Mouse (Mus musculus): ENCODE results near the gene Tcfl5.
A peak's percentile ranks its signal among the peaks of the same experiment; 100 is the strongest.

Gene Tcfl5

DNA sequence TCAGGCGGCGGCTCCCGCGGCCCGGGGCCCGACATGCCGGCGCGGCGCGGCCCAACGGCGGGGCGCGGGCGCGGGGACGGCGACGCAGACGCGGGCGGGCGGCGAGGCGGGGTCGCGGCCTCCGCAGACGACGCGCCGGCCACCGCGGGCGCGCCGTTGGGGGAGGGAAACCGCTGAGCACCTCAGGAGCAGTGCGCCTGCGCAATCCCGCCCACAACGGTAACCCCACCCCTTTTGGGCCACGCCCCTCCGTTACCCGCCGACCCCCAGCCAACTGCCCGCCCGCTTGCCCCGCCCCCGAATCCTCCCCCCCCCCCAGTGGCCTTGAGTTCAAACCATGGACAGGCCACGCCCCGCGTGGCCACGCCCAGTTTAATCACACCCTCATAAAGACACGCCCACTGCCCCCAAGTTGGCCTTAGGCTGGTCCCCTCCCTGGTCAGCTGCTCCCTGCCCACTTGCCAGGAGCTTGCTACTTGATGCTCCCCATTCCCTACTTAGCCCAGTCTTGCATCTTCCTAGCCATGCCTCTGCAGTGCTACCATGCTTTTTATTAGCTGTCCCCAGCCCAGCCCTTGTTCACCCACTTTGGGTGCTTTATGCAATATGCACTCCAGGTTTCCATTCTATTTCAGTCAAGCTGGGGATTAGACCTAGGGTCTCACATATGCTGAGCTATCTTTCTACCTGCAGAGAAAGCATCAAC, at the start of gene Tcfl5:
Gene Tcfl5, minus strand, starts transcription at position 154 of the 706 bp plus-strand sequence.
- no peak for DNase-seq

DNA sequence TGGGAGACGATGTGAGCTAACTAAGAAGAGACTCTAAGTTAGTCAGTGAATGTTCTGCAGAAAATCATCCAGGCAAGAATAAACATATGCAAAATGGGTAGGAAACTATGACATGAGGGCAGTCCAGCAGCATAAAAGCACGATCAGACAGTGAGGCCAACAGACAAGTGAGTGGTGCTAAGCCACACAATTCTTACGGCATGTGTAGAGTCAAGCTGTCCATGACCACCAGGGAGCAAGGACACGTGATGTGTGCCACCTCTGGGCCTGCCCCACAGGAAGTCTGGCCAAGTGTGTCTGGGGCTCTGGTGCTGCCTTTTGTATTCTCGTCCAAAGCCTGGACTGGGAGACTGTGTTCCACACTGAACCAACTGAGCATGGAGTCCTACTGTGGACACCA, 47.3 kb upstream of the Tcfl5 start:
- peak in 1 of 2 experiments; percentile 46 for DNase-seq

DNA sequence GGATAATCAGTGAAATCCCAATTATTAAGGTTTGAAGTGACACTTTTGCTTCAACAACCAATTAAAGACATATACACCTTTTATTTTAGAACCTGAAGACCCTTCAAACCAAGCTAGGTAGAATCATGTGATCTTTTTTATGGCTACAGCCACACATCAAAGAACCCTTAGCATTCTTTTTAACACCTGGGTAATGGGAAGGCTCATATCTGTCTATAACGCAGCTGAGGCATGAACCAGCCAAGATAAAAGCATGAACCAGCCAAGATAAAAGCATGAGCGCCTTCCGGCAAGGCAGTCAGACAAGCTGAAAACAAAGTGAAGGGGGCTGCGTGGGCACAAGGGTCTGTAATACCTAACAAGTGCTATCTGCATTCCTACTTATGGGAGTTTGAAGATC, 41.5 kb upstream of the Tcfl5 start:
- DNase-seq, result no peak

DNA sequence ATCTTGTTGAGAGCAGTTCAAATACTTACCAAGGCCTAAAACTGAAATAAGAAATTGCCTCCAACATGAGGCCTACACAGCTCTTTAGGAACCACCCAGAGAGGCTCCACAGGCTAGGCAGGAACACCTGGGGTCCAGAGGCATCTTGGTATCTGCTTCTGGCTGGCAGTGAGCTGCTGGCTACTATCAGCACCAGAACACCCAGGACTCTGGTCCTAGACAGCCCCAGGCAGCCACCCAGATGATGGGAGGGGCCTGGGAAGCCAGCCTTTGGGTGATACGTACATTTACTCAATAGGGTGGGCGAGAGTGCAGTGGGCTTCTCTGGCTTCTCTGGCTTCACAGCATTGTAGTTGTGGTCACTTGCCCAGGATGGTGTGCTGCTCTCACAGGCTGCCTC, 41.0 kb upstream of the Tcfl5 start:
- no peak for DNase-seq

DNA sequence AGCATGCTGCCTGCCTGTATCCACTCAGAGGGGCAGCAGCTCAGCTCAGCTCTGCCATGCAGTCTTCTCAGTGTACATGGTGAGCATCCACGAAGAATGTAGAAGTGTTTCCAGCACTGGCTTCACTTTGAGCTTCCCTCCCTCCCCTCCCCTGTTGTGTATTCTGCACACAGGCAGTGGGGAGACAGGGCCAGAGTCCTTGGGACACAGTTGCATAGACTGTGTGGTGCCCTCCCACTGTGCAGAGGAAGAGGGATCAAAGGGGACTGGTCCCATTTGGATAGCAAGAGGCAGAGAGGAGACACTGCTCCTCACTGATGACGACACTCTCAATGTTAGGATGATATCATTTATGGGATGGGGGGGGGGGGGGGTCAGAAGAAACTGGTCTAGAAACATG, 38.7 kb upstream of the Tcfl5 start:
- DNase-seq, result no peak

DNA sequence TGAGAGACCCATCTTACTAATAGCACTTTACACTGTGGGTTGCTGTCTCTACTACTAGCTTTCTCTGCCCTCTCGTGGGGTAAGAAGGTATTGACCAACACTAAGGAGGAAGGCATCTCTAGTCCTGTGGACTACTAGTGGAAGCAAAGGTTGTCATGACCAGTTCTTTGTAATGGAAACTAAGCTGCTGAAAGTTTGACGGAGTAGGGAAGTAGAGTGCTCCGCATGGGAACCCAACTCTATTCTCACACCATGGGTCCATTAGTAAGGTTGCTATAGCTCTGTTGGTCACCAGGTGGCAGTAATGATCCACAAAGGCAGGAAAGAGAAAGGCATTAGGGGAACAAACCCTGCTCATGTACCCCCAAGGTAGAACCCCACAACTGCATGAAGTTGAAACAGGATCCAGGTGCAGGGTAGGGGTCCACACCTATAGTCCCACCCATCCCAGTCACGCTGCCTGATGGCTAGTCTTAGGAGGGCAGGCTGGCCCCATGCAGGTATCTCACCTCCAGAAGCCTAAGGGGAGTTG, 36.2 kb upstream of the Tcfl5 start:
- DNase-seq, result peak; percentile 54 to 77

DNA sequence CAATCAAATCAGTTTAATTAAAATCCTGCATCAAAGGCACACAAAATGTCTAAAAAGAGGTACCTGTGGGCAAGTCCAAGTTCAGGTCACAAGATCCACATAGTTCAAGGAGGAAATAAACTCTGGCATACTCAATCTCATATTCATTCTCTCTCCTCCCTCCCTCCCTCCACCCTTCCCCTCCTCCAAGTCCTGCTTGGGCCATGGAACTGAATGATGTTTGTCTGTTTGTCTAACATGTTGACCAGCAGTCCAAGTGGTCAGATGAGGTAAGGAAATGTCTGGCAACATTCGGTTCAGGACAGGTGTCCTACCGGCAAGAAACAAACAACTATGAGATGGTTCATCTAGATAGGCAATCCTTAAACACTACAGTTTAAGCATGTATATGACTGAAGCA, 34.2 kb upstream of the Tcfl5 start:
- DNase-seq, result no peak

DNA sequence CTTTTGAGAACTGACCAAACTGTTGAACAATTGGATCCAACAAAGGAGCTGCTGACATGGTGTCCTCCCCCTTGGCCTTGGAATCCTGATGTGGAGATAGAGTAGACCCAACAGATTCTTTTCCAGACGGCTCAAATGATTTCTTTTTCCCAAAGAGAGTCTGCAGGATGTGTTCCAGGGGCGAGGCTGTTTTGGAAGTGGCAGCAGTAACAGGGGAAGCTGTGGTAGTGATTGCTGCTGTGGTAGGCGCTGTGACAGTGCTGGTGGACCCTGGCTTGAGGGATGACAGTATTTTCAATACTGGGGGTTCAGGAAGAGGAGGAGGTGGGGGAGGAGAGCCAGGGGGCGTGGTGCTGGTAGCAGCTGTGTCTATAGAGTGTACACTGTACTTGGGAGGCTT, 19.5 kb upstream of the Tcfl5 start:
- no peak for DNase-seq

DNA sequence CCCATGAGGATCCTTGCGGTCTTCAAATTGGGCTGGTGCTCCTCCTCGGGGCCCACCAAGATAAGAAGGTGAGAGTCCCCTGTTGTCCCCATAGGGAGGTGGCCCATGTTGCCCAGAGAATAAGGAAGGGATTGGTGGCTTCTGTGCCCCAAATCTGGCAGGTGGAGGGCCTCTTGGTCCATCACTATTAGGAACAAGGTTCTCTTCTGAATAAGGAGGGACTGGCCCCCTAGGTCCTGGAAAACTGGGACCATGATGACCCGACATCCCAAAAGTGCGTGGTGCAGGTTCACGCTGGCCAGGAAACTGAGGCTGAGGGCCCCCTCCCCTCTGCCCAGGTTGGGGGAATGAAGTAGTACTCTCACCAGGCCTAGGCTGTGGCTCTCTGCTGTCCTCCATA, 18.0 kb upstream of the Tcfl5 start:
- DNase-seq, result no peak

DNA sequence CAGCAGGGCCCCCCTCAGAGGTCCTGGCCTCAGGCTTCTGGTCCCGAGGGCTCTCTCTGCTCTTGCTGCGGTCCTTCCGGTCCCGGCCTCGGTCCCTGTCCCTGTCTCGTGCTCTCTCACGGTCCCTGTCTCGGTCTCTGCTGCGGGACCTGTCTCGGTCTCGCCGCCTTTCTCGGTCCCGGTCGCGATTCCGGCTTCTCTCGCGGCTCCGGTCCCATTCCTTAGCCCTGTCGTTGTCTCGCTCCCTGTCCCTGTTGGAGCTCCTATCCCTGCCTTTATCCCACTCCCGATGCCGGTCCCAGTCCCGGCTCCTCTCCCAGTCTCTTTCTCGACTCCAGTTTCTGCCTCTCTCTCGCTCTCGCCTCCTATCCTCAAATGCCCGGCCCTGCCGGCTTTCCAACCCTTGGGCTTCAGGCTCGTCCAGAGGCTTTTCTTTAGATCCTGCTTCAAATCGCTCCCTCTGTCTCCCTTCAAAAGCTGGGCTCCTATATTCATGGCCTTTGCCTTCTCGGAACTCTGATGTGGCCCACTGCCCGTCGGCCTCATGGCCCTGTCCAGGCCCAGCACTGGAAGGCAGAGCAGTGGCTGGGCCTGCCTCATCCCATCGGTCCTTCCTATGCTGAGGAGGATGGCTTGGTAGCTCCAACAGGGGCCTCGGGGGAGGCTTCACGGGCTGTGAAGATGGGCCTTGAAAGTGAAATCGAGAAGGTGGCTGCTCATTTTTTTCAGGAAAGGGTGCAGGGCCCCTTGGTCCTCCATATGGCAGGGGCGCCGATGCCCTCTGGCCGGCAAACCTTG, 17.0 kb upstream of the Tcfl5 start:
- no peak for DNase-seq

DNA sequence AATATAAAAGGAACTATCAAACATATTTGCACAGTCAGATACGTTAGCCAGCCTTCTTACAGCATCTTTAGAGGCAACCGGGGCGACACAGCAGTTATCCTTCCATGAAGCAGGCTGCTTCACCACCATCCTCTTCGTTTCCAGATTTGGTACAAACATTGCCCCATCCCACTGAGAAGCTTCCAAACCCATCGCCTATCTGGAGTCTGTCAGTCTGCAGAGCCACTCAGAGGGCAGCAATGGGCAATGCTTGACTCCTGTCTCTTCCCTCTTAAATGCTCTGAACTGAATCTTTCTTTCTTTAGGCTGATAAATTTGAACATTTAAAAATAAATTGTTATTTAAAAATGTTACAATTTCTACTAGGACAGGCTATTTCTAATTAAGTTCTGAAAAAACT, 15.9 kb upstream of the Tcfl5 start:
- DNase-seq, result no peak

DNA sequence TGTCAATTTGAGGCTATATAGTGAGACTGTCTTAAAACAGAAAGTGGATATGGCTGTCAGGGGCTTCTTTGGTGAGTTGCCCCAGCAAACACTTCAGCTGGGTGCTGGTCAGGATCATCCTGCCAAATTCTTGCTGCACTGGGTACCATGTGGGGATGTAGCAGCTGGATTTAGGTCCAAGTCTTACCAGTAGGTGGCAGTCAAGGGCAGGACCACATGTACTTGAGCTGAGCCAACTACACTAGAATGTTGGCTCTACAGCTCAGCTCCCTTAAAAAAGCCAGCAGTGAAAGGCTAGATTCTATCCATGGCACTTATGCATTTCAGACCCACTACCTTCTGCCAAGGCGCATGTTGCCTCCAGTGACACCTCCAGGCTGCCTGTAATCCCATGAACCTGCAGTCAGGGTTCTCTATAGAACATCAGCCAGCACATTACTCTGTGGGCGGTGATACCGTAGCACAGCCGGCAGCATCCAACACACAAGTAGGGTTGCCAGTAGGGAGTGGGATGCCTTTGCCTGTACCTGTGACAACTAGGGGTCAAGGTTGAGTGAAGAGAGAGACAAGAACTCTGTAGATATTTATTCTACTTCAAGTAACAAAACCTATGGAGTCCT, 15.0 kb upstream of the Tcfl5 start:
- DNase-seq, result peak; percentile 77 to 87

DNA sequence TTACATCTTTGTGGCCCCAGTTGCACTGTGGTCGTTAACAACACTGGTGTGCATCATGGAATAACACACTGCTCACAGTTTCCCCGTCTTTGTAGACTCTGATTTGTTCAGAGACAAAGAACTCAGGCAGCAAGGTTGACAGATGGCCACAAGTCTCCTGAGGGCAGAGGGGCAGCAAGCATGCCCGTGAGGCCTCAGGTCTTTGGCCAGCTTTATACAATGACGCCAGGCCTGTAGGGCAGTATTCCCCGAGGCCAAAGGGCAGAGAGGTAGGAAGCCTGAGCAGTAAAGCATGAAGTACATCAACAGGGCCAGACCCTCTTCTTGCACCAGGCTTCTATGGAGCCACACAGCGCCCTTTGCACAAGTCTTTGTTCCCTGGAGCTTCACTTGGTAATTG, 12.6 kb upstream of the Tcfl5 start:
- DNase-seq, result peak; percentile 28 to 52

DNA sequence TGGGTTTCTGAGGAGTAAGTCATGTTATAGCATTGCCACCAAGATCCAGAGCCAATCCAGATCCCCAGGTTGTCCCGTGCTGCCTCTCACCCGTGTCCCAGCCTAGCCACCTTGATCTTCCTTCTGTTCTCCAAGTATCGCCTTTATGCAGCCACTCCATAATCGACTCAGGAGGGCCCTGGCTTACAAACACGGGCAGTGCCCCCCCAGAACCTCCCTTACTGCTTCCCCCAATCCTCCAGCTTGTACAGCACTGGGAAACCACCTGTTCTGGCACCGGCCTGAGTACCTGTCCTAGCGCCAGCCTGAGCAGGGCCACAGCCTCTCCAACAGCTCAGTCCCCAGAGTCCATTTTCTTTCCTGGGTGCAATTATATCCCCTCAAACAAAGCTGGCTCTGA, 12.2 kb upstream of the Tcfl5 start:
- no peak for DNase-seq

DNA sequence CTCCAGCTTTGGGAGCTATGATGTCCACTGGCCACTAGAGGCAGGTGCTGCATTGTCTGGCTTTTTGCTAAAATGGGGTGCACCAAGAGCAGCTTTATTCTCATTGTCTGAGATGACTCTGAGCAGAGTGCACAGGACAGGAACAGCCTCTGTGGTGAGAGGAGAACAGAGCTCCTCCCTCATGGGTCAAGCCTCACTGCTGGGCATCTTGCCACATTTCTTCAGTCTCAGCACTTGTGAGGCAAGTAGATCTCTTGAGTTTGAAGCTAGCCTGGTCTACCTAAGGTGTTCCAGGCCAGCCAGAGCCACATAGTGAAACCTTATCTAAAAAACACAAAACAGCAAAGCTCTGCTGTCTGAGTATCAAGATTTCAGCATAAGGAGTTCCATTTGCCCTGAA, 4.3 kb upstream of the Tcfl5 start:
- DNase-seq, result no peak

DNA sequence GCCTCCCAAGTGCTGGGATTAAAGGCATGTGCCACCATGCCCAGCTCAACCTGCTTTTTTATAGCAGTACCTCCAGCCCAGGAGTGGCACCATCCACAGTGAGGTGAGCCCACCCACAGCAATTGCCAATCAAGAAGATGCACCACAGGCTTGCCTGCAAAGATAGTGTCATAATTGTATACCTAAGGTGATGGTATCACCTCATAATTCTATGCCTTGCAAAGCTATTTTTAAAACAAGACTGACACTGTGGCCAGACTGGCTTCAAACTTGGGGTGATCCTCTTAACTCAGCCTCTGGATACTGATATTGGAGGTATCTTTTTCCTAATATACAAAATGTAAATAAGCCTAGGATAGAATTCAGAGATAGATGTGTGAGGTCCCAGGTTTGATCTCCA, 1.1 kb upstream of the Tcfl5 start:
- no peak for DNase-seq

DNA sequence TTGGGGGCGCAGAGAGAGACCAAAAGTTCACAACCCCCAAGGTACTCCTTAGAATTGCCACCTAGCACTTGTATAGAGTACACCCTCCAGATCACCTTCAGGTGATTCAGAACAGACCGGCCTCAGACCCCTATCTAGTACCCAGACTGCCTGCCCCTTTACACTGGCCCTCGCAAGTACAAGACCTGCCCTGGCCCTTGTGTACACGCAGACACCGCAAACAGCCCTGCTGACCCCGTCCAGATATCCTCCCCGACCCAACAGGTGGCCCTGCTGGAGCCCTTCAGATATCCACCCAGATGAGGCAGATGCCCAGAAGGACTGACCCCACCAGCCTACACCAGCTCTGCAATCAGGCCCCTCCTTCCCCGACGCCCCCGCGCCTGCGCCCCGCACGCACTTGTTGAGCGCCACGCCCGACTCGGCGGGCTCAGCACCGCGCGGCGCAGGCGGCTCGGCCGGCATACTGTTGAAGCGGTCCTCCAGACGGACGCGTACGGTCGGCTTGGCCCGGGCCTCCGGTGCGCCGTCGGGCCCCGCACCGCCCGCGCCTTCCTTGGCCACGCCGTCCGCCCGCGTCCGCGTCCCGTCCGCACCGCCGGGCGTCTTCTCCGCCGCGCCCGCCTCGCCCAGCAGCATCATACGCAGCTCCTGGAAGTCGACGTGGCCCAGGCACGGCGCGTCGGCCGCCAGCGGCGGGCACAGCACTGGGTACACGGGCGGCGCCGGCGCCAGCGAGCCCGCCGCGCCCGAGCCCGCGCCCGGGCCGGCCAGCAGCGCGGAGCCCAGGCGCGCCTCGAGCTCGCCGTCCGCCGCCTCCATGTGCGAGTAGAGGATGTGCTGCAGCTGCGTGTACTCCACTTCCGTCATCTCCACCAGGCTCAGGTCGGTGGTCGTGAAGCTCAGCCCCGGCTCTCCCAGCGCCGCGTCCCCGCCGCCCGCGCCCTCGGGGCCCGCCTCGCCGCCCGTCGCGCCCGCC, 643 bp downstream of the Tcfl5 start:
- no peak for DNase-seq

DNA sequence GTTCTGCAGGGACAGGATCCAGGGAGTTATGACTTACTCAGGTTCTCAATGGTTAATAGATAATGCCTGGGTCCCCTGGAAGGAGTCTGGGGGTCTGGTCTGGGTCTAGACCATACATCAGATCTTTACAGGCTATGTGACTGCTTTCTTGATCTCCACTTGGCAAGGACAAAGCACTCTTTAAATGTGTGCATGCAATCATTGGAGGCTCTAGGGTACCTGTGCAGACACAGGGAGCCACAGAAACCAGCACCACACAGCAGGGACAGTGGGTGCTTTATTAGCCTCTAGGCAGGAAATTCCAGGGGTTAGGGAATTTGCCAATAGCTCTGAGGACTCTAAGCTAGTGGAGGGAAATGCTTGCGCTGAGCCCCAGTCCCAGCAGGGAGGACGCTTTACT, 30.6 kb downstream of the Tcfl5 start:
- DNase-seq, result no peak

DNA sequence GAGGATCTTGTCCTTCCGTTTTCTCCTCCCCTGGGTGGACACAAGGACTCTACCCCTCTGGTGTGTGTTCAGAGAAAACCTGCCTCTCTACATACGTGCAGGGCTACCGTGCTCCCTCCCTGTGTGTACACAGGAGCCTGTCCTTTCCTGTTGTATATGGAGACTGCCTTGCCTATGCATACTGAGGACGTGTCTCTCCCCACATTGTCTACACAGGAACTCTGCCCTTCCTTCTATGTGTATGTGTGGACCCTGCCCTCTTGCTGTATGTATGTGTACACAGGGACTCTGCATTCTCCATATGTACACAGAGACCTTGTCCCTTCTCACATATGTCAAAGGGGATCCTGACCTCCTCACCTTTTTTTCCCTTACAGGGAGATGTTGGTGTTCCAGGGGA, 32.2 kb downstream of the Tcfl5 start:
- no peak for DNase-seq

DNA sequence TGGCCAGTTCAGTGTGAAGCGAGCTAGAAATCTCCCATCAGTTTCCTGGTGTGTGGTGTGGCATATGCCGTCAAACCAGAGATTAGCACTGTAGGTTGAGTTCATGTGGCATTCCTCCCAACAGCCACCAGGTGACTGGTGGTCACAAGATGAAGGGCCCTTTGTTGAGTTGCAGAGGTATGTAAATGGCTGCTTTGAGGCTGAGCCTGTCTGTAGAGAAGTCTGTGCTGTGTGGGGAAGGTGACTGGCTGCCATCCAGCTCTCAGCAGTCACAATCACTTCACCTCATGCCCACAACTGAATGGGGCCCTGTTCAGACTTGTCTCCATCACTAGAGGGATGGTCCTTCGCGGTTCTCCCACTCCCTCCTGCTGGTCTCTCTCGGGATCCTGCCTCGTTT, 37.7 kb downstream of the Tcfl5 start:
- no peak for DNase-seq

DNA sequence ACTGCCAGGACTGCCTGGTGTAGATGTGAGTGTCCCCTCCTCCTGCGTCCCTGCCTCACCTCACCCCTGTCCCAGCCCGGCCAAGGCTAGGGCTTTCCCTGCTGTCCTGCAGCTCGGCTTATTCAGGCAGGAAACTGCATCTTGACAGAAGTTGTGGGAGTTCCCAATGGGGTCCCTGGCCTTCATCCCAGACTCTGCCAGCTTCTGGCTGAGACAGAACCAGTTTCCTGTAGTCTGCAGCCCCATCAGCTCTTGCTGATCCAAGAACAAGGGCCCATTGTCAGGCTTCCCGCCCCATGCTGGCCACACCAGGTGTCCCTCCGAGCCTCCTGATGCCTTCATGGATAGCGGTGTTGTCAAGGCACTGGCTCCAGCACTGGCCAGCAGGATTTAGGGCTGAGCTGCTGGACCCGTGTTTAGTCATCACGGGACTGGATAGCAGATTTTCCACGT, 41.9 kb downstream of the Tcfl5 start:
- DNase-seq, result no peak

DNA sequence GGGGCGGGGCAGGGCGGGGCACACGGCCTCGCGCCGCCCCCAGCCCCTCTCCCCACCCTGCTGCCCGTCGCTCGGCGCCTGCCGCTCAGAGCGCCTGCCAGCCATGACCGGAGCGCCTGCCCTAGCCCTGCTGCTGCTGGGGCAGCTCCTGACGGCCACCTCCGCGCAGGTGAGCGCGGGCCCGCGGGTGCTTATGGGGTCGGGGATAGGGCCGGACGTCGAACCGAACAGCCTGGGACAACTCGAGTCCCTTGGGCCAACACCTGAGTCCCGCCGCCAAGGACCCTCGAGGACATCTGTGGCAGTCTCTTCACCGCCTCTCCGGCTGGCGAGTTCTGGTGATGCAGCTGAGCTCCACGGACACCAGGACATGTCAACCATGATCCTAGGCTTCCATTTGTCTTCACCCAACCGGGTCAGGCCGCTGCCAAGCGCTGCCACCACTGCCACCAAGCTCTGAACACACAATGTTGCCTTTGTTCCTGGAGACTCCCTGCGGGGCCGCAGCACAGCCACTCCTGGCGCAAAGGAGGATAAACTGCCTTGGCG, 44.3 kb downstream of the Tcfl5 start:
- peak in 1 of 2 experiments; percentile 29 for DNase-seq

All from kidney, postnatal 25 days (tissue).